Mouse (Mus musculus) ES-E14 (cell line): ENCODE measurements around the gene Ear14.
"Not testable (repeated sequence)": the region's sequence is repeated elsewhere in the genome, so short reads cannot be mapped to it uniquely, and the experiment has no call there.

Experiments
- CHD2 ChIP-seq: IDR thresholded peaks from 2 replicates; pipeline ENCODE4 v1.6.1; 2014; ENCODE audit warnings: mild to moderate bottlenecking, low read depth, low read length, inconsistent platforms
- MAFK ChIP-seq: IDR thresholded peaks from 2 replicates; pipeline ENCODE4 v1.6.1; 2014; ENCODE audit warnings: mild to moderate bottlenecking, low read depth, low read length, inconsistent platforms; ENCODE audit not compliant: insufficient read depth
- ZNF384 ChIP-seq: IDR thresholded peaks from 2 replicates; pipeline ENCODE4 v1.6.1; 2012; ENCODE audit warnings: low read depth, low read length, inconsistent platforms

- TF ChIP-seq ZNF384, CHD2, MAFK: not testable (repeated sequence)
Measured at GRCm38 (mm10) chr14:51220075-51220474, 16.9 kb downstream of the Ear14 start.
